Mouse (Mus musculus) kidney, postnatal 36 days (tissue): Measurements from ENCODE around the gene Spns2.
"Not testable (repeated sequence)": the region's sequence is repeated elsewhere in the genome, so short reads cannot be mapped to it uniquely, and the experiment has no call there.

Experiments
- DNase-seq, 2 experiments: peaks; one replicate each; pipeline ENCODE4 v3.0.0; 2021 to 2022; ENCODE audit warnings: mixed read lengths in 2 of 2

The Spns2 gene

GRCm38 (mm10) chr11:72435694-72436045 lies 54.0 kb downstream of the Spns2 start:
- DNase-seq: peak; percentile 77 to 88

DNA sequence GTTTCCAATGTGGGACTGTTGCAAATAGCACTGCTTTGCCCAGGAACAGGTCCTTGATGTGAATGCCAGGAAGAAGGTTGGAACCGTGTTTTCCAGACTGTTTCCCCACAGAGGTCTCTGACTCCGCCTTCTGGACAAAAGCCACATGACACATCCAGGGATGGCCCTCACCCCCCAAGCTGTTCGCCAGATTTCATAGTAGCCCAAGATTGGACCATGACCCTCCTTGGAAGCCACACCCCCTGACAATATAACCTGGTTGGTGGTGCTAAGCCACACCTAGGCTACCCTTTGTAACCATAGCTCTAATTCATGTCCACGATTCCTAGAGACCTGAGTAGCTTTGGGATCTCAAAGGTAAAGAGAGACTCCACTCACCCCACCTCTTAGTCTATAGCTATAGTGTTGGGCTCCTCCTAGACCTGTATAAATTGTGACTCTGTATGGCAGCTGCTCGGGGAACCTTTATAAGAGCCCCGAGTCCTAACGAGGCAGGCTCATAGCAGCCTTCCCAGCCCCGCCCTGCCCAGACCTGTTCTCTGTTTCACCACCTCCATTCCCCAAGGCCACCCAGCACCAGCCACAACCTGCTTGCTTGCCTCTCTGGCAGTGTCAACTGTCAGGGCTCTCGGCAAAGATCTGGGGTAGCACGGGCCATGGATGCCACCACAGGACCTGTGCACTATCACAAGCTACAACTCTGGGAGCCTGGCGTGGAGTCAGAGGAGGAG lies 54.6 kb downstream of the Spns2 start, which contains the start of gene Ggt6:
Gene Ggt6 (plus strand): TSS at position 564 of the 731 bp plus-strand sequence.
- DNase-seq: peak; percentile 87 to 92

DNA sequence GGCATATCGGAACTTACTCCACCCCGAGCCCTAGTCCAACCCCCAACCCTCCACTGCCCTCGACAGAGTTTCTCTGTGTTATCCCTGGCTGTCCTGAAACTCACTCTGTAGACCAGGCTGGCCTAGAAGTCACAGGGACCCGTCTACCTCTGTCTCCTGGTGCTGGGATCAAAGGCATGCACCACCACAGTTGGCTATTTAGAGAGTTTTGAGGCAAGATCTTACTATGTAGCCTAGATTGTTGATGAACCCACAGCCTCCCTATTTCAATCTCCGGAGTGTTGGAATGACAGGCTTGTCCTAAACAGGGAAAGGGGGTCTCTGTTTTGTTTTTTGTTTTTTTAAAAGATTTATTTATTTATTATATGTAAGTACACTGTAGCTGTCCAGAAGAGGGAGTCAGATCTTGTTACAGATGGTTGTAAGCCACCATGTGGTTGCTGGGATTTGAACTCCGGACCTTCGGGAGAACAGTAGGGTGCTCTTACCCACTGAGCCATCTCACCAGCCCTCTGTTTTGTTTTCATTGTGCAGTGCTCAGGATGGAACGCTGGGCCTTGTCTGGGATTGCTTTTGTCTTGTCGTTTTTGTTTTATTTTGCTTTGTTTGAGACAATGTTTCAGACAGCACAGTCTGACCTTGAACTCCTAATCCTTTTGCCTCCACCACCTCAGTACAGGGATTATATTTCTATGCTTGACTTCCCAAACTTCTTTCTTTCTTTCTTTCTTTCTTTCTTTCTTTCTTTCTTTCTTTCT lies 59.2 kb downstream of the Spns2 start:
- DNase-seq: not testable (repeated sequence)

DNA sequence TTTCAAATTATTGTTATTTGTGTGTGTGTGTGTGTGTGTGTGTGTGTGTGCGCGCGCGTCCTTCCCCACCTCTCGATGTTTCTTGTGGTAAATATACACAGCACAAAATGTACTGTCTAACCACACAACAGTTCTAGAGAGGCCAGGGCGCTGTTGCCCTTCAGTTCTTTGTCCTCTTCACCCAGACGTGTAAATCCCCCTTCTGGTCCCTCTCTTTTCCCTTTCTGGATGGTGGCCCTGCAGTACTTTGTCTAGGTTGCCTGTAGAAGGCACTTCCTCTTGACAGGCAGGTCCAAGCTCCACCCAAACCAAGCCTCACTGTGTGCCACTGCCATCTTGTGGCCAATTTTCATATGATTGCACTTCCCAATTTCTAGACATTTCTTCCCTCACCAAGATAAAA lies 60.4 kb downstream of the Spns2 start:
- peak; percentile 85 to 87 for DNase-seq

- peak; percentile 92 to 96 for DNase-seq
Observed at GRCm38 (mm10) chr11:72428694-72429093, 61.0 kb downstream of the Spns2 start.

GRCm38 (mm10) chr11:72426884-72427283 lies 62.8 kb downstream of the Spns2 start:
- DNase-seq: no peak

DNA sequence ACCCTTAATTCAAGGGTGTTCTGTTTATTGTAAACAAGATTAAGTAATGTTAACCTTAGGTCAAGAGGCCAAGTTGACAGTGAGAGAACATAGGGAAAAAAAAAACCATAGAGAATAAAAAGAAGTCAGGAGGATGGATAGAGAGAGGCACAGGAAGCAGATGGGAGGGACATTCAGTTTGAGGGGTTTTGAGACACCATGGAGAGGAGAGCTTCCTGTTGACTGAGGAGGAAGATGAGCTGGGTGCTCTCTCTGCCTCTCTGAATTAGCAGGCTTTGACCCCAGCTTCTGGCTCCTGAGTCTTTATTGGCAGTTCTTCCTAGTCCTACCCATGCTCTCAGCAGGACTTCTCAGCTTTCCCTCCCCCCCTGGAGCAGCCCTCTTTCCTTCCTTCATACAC lies 64.5 kb downstream of the Spns2 start:
- DNase-seq: no peak

- no peak for DNase-seq
Observed at GRCm38 (mm10) chr11:72423686-72424085, 66.0 kb downstream of the Spns2 start.

- DNase-seq: no peak
Observed at GRCm38 (mm10) chr11:72421518-72422278, 68.0 kb downstream of the Spns2 start.

DNA sequence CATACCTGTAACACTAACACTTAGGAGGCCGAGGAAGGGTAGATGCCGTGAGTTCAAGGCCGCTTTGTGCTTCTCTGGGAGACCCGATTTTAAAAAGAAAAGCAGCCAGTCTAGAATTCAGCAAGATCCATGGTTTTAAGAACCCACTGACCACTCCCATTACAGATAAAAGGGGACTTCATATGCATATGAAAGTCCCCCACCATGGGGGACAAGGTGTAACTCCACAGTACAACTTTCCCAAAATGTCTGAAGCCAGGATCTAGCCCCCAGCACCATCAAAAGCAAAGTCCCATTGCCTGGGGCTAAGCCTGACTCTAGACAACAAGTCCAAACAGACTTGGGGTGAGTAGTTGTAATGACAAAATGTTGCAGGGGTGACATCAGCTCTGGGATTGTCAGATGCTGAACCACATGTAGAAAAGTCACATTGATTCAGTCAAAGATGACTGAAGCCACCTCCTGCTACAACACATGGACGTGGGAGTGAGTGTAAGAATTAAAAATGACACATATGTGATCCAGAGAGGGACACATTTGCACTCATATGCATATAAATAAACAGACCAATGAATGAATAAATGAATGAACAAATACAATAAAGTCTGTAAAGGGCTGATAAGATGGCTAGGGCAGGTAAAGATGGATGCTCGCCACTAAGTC lies 69.1 kb downstream of the Spns2 start:
- DNase-seq: no peak

GRCm38 (mm10) chr11:72419006-72419405 lies 70.7 kb downstream of the Spns2 start:
- DNase-seq: no peak

DNA sequence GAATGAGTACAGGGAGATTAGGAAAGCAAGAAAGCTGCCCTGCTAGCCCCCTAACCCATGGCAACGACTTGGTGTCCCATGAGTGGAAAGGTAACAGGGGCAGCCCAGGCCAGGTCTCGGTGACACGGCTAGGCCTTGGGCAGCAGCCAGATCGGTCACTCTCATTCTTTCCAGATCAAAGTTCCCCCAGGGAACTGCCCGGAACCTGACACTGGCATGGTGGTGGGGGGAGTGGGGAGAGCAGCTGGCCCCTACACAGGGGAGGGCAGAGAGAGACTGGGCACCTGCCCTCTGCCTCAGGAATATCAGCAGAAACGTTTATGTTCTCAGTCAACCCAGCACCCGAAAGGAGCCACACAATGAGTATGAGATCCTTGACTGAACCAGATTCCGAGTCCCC lies 71.5 kb downstream of the Spns2 start:
- DNase-seq: peak; percentile 84 to 86

DNA sequence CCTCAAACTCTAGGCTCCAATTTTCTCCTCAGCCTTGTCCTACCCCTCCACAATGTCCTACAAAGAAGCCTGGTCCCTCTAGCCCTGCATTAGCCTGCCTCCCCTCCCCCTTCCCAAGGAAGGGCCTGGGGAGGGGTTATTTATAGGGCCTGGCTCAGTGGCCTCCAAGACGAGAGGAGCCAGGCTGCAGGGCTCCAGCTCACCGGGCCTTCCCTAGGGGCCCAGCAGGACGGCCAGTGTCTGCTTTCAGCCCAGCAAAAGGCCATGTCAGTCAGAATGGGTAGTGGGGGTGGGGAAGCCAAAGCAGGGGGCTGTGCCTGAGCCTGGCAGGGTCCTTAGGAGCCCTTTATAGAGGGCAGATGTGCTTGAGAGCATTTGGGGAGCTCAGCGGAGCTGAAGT lies 72.3 kb downstream of the Spns2 start:
- DNase-seq: no peak

- no peak for DNase-seq
Observed at GRCm38 (mm10) chr11:72416666-72417065, 73.0 kb downstream of the Spns2 start.

- DNase-seq: no peak
Observed at GRCm38 (mm10) chr11:72415155-72415554, 74.5 kb downstream of the Spns2 start.

GRCm38 (mm10) chr11:72413601-72414190 lies 76.0 kb downstream of the Spns2 start:
- DNase-seq: no peak

GRCm38 (mm10) chr11:72413016-72413415 lies 76.7 kb downstream of the Spns2 start:
- DNase-seq: no peak

DNA sequence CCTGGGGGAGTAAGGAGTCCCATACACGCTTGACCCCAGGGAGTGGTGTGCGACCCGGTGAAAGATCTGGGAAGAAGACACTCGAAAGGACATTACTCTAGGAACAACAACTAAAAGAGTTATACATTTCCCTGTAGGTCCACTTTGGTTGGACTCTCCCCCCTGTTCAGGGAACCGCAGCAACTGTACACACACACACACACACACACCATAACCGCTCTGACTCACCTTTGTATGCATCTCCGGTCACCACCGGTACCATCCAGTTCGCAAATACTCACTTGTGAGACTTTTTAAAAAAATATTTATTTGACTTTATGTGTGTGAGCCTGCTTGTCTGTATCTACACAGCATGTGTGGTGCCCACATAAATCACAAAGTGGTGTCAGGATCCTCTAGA lies 77.8 kb downstream of the Spns2 start:
- DNase-seq: no peak

- DNase-seq: peak; percentile 94 to 97
Observed at GRCm38 (mm10) chr11:72411093-72411921, 78.4 kb downstream of the Spns2 start, which contains the start of gene Smtnl2. TSS of gene Smtnl2 (minus strand) at chr11:72411713.

GRCm38 (mm10) chr11:72410521-72411092 lies 79.1 kb downstream of the Spns2 start:
- DNase-seq: peak; percentile 87 to 91
